Mouse (Mus musculus) adrenal gland, postnatal 25 days (tissue): Measurements from ENCODE around the gene Mea1. TPM values are rescaled to one million over a fixed set of nuclear protein-coding genes. Genes with fewer than 3 reads are reported as not detected.

ENCODE experiments used
- DNase-seq: peaks from one replicate; pipeline ENCODE4 v3.0.0; 2021; ENCODE audit warnings: mixed read lengths
- total RNA-seq: library from RNA; stranded (reverse); gene quantifications from 2 replicates; pipeline ENCODE4 v1.2.3, GENCODE M21; 2021

The Mea1 gene
- total RNA-seq, 1 experiment from 2014 or later: 89.2 TPM

- DNase-seq: no peak
Observed at GRCm38 (mm10) chr17:46669911-46670310, 8.7 kb upstream of the Mea1 start.

- peak; percentile 90 for DNase-seq
Observed at GRCm38 (mm10) chr17:46673850-46674529, 4.6 kb upstream of the Mea1 start, which contains the start of gene Rrp36. TSS of gene Rrp36 (minus strand) at chr17:46674352.

GRCm38 (mm10) chr17:46674530-46675283 is 3.9 kb upstream of the Mea1 start:
- DNase-seq: no peak

GRCm38 (mm10) chr17:46678911-46679310 is 318 bp downstream of the Mea1 start:
- no peak for DNase-seq

- DNase-seq: peak; percentile 53
Observed at GRCm38 (mm10) chr17:46679843-46680759, 1.5 kb downstream of the Mea1 start.

- DNase-seq: peak; percentile 98
Observed at GRCm38 (mm10) chr17:46680760-46681373, 2.3 kb downstream of the Mea1 start, which contains the start of gene Klhdc3. TSS of gene Klhdc3 (minus strand) at chr17:46680914.

- no peak for DNase-seq
Observed at GRCm38 (mm10) chr17:46681466-46682118, 3.0 kb downstream of the Mea1 start.

GRCm38 (mm10) chr17:46682654-46683389 is 4.2 kb downstream of the Mea1 start:
- DNase-seq: no peak

GRCm38 (mm10) chr17:46685913-46686312 is 7.3 kb downstream of the Mea1 start:
- DNase-seq: no peak

GRCm38 (mm10) chr17:46690665-46691064 is 12.1 kb downstream of the Mea1 start:
- no peak for DNase-seq

GRCm38 (mm10) chr17:46691390-46691789 is 12.8 kb downstream of the Mea1 start:
- no peak for DNase-seq

- DNase-seq: no peak
Observed at GRCm38 (mm10) chr17:46694517-46695063, 16.0 kb downstream of the Mea1 start.

- no peak for DNase-seq
Observed at GRCm38 (mm10) chr17:46698515-46698914, 19.9 kb downstream of the Mea1 start.

GRCm38 (mm10) chr17:46699245-46699644 is 20.7 kb downstream of the Mea1 start:
- DNase-seq: no peak

GRCm38 (mm10) chr17:46699912-46700311 is 21.3 kb downstream of the Mea1 start:
- no peak for DNase-seq

GRCm38 (mm10) chr17:46701489-46701888 is 22.9 kb downstream of the Mea1 start:
- no peak for DNase-seq

GRCm38 (mm10) chr17:46702100-46702499 is 23.5 kb downstream of the Mea1 start:
- no peak for DNase-seq

- DNase-seq: no peak
Observed at GRCm38 (mm10) chr17:46702506-46702905, 23.9 kb downstream of the Mea1 start.

GRCm38 (mm10) chr17:46703971-46704886 is 25.6 kb downstream of the Mea1 start:
- DNase-seq: no peak
